Mouse (Mus musculus): ENCODE measurements around the gene 4930503B20Rik. TPM values are rescaled to one million over a fixed set of nuclear protein-coding genes. Genes with fewer than 3 reads are reported as not detected.

The 4930503B20Rik gene
- not detected in 2 replicates for polyA plus RNA-seq (2014; fragmentation: Nextera tagmentation; extraction: Ambion mirVana)

- no peaks in the 10 kb centered on the region for H3K36me3 ChIP-seq (replicated peaks; ENCODE audit: control insufficient read depth, insufficient read depth)
- DNase-seq (ENCODE audit: low spot score) (no peak), ATAC-seq (ENCODE audit: low FRiP score) (no peak)
- H3K9me3 ChIP-seq (ENCODE audit: control insufficient read depth, low read length): no peaks in the 10 kb centered on the region
- H3K27me3 ChIP-seq (ENCODE audit: control insufficient read depth, insufficient read depth, low read length): no peaks in the 10 kb centered on the region
- WGBS: 87% methylated on average over 3 of the region's 3 CpGs
- no peaks in the 10 kb centered on the region for H3K4me1 ChIP-seq (replicated peaks; ENCODE audit: control insufficient read depth, insufficient read depth, low read length)
- H3K27ac ChIP-seq: no peak within 1 kb of the TSS
- H3K9ac ChIP-seq: no peak within 1 kb of the TSS
- H3K4me2 ChIP-seq (replicated peaks): no peak within 1 kb of the TSS
- H3K4me3 ChIP-seq (replicated peaks; ENCODE audit: low read length): no peak within 1 kb of the TSS
Observed at GRCm38 (mm10) chr3:146651217-146651616, at the start of gene 4930503B20Rik. Gene 4930503B20Rik (minus strand): TSS chr3:146651317.

- WGBS: 89% methylated on average over 11 of the region's 11 CpGs
- Histone ChIP-seq H3K9me3 (ENCODE audit: control insufficient read depth, low read length) (no peaks in the 10 kb centered on the region), H3K4me2 (replicated peaks) (no peak overlapping the region), H3K9ac (no peak overlapping the region), H3K27ac (no peak overlapping the region), H3K27me3 (ENCODE audit: control insufficient read depth, insufficient read depth, low read length) (no peaks in the 10 kb centered on the region), H3K4me3 (replicated peaks; ENCODE audit: low read length) (no peak overlapping the region), H3K4me1 (replicated peaks; ENCODE audit: control insufficient read depth, insufficient read depth, low read length) (0 out of 2 replicates have a peak, but pooled peaks cover 4% of the 10 kb centered on the region), H3K36me3 (replicated peaks; ENCODE audit: control insufficient read depth, insufficient read depth) (no peaks in the 10 kb centered on the region)
- DNase-seq (ENCODE audit: low spot score) (no peak), ATAC-seq (ENCODE audit: low FRiP score) (no peak)
Observed at GRCm38 (mm10) chr3:146700051-146700450, 48.9 kb upstream of the 4930503B20Rik start.

- no peaks in the 10 kb centered on the region for H3K36me3 ChIP-seq (replicated peaks; ENCODE audit: control insufficient read depth, insufficient read depth)
- H3K27me3 ChIP-seq (ENCODE audit: control insufficient read depth, insufficient read depth, low read length): no peaks in the 10 kb centered on the region
- H3K9me3 ChIP-seq (ENCODE audit: control insufficient read depth, low read length): no peaks in the 10 kb centered on the region
- H3K9ac ChIP-seq: no peak overlapping the region
- no peak overlapping the region for H3K4me3 ChIP-seq (replicated peaks; ENCODE audit: low read length)
- no peak overlapping the region for H3K4me2 ChIP-seq (replicated peaks)
- WGBS: 42% methylated on average over 11 of the region's 11 CpGs
- ATAC-seq (ENCODE audit: low FRiP score) (no peak), DNase-seq (ENCODE audit: low spot score) (no peak)
- 0 out of 2 replicates have a peak, but pooled peaks cover 4% of the 10 kb centered on the region for H3K4me1 ChIP-seq (replicated peaks; ENCODE audit: control insufficient read depth, insufficient read depth, low read length)
- peak overlapping the region; percentile 16; the same call in 1 of the 2 replicates for H3K27ac ChIP-seq
Observed at GRCm38 (mm10) chr3:146698982-146699381, 47.9 kb upstream of the 4930503B20Rik start.

GRCm38 (mm10) chr3:146692547-146692946 is 41.4 kb upstream of the 4930503B20Rik start:
- Histone ChIP-seq H3K27me3 (ENCODE audit: control insufficient read depth, insufficient read depth, low read length) (no peaks in the 10 kb centered on the region), H3K9me3 (ENCODE audit: control insufficient read depth, low read length) (no peaks in the 10 kb centered on the region), H3K4me2 (replicated peaks) (no peak overlapping the region), H3K4me3 (replicated peaks; ENCODE audit: low read length) (no peak overlapping the region), H3K36me3 (replicated peaks; ENCODE audit: control insufficient read depth, insufficient read depth) (no peaks in the 10 kb centered on the region), H3K27ac (no peak overlapping the region), H3K4me1 (replicated peaks; ENCODE audit: control insufficient read depth, insufficient read depth, low read length) (no peaks in the 10 kb centered on the region), H3K9ac (no peak overlapping the region)
- 84% methylated on average over 5 of the region's 5 CpGs for WGBS
- ATAC-seq (ENCODE audit: low FRiP score): no peak
- DNase-seq (ENCODE audit: low spot score): no peak

- H3K4me1 ChIP-seq (replicated peaks; ENCODE audit: control insufficient read depth, insufficient read depth, low read length): 0 out of 2 replicates have a peak, but pooled peaks cover 3% of the 10 kb centered on the region
- no peak for DNase-seq (ENCODE audit: low spot score)
- 82% methylated on average over 4 of the region's 4 CpGs for WGBS
- H3K27me3 ChIP-seq (ENCODE audit: control insufficient read depth, insufficient read depth, low read length): no peaks in the 10 kb centered on the region
- H3K9me3 ChIP-seq (ENCODE audit: control insufficient read depth, low read length): no peaks in the 10 kb centered on the region
- H3K36me3 ChIP-seq (replicated peaks; ENCODE audit: control insufficient read depth, insufficient read depth): no peaks in the 10 kb centered on the region
- H3K27ac ChIP-seq: no peak overlapping the region
- H3K9ac ChIP-seq: no peak overlapping the region
- no peak overlapping the region for H3K4me2 ChIP-seq (replicated peaks)
- ATAC-seq (ENCODE audit: low FRiP score): no peak
- no peak overlapping the region for H3K4me3 ChIP-seq (replicated peaks; ENCODE audit: low read length)
Observed at GRCm38 (mm10) chr3:146687121-146687725, 36.1 kb upstream of the 4930503B20Rik start.

- Histone ChIP-seq H3K4me3 (replicated peaks; ENCODE audit: low read length) (no peak overlapping the region), H3K4me2 (replicated peaks) (no peak overlapping the region), H3K27ac (no peak overlapping the region), H3K4me1 (replicated peaks; ENCODE audit: control insufficient read depth, insufficient read depth, low read length) (0 out of 2 replicates have a peak, but pooled peaks cover 3% of the 10 kb centered on the region), H3K9ac (no peak overlapping the region), H3K27me3 (ENCODE audit: control insufficient read depth, insufficient read depth, low read length) (no peaks in the 10 kb centered on the region), H3K36me3 (replicated peaks; ENCODE audit: control insufficient read depth, insufficient read depth) (no peaks in the 10 kb centered on the region), H3K9me3 (ENCODE audit: control insufficient read depth, low read length) (no peaks in the 10 kb centered on the region)
- 95% methylated on average over 8 of the region's 8 CpGs for whole genome bisulfite sequencing
- no peak for DNase-seq (ENCODE audit: low spot score)
- ATAC-seq (ENCODE audit: low FRiP score): no peak
Observed at GRCm38 (mm10) chr3:146686428-146686827, 35.3 kb upstream of the 4930503B20Rik start.

GRCm38 (mm10) chr3:146684811-146685675 is 33.9 kb upstream of the 4930503B20Rik start, which contains the start of gene Samd13:
Gene Samd13 (minus strand): TSS chr3:146685592.
- peak within 1 kb of the TSS; percentile 48 for H3K4me3 ChIP-seq (replicated peaks; ENCODE audit: low read length)
- 4% methylated on average over 50 of the region's 50 CpGs for WGBS

GRCm38 (mm10) chr3:146683095-146683494 is 32.0 kb upstream of the 4930503B20Rik start:
- no peak overlapping the region for H3K4me2 ChIP-seq (replicated peaks)
- H3K27me3 ChIP-seq (ENCODE audit: control insufficient read depth, insufficient read depth, low read length): no peaks in the 10 kb centered on the region
- DNase-seq (ENCODE audit: low spot score) (no peak), ATAC-seq (ENCODE audit: low FRiP score) (no peak)
- 93% methylated on average over 2 of the region's 2 CpGs for WGBS
- no peak overlapping the region for H3K4me3 ChIP-seq (replicated peaks; ENCODE audit: low read length)
- H3K9ac ChIP-seq: no peak overlapping the region
- H3K27ac ChIP-seq: no peak overlapping the region
- H3K9me3 ChIP-seq (ENCODE audit: control insufficient read depth, low read length): no peaks in the 10 kb centered on the region
- H3K36me3 ChIP-seq (replicated peaks; ENCODE audit: control insufficient read depth, insufficient read depth): no peaks in the 10 kb centered on the region
- H3K4me1 ChIP-seq (replicated peaks; ENCODE audit: control insufficient read depth, insufficient read depth, low read length): 0 out of 2 replicates have a peak, but pooled peaks cover 3% of the 10 kb centered on the region

More at GRCm38 (mm10) chr3:146684811-146685675, 33.9 kb upstream of the 4930503B20Rik start, which contains the start of gene Samd13:
- Histone ChIP-seq H3K36me3 (replicated peaks; ENCODE audit: control insufficient read depth, insufficient read depth) (no peaks in the 10 kb centered on the region), H3K9me3 (ENCODE audit: control insufficient read depth, low read length) (no peaks in the 10 kb centered on the region), H3K9ac (peak within 1 kb of the TSS; percentile 51), H3K27ac (no peak within 1 kb of the TSS), H3K4me1 (replicated peaks; ENCODE audit: control insufficient read depth, insufficient read depth, low read length) (0 out of 2 replicates have a peak, but pooled peaks cover 3% of the 10 kb centered on the region), H3K4me2 (replicated peaks) (peak within 1 kb of the TSS; percentile 87), H3K27me3 (ENCODE audit: control insufficient read depth, insufficient read depth, low read length) (no peaks in the 10 kb centered on the region)
- ATAC-seq (ENCODE audit: low FRiP score) (peak; percentile 91), DNase-seq (ENCODE audit: low spot score) (peak; percentile 66)

GRCm38 (mm10) chr3:146682140-146682651 is 31.1 kb upstream of the 4930503B20Rik start:
- H3K36me3 ChIP-seq (replicated peaks; ENCODE audit: control insufficient read depth, insufficient read depth): no peaks in the 10 kb centered on the region
- H3K9me3 ChIP-seq (ENCODE audit: control insufficient read depth, low read length): no peaks in the 10 kb centered on the region
- DNase-seq (ENCODE audit: low spot score) (peak; percentile 74), ATAC-seq (ENCODE audit: low FRiP score) (no peak)
- H3K27me3 ChIP-seq (ENCODE audit: control insufficient read depth, insufficient read depth, low read length): no peaks in the 10 kb centered on the region
- peak overlapping the region; percentile 43 for H3K4me2 ChIP-seq (replicated peaks)
- WGBS: 51% methylated on average over 13 of the region's 13 CpGs
- 0 out of 2 replicates have a peak, but pooled peaks cover 3% of the 10 kb centered on the region for H3K4me1 ChIP-seq (replicated peaks; ENCODE audit: control insufficient read depth, insufficient read depth, low read length)
- H3K9ac ChIP-seq: no peak overlapping the region
- peak overlapping the region; percentile 15 for H3K4me3 ChIP-seq (replicated peaks; ENCODE audit: low read length)
- H3K27ac ChIP-seq: no peak overlapping the region
